Mouse (Mus musculus) thymus, adult 18-20 months (tissue): Measurements from ENCODE around the gene Agap1.

Experiments used
- DNase-seq, 2 experiments: peaks; one replicate each; pipeline ENCODE4 v3.0.0; 2022; ENCODE audit warnings: mixed read lengths in 2 of 2

The Agap1 gene

DNA sequence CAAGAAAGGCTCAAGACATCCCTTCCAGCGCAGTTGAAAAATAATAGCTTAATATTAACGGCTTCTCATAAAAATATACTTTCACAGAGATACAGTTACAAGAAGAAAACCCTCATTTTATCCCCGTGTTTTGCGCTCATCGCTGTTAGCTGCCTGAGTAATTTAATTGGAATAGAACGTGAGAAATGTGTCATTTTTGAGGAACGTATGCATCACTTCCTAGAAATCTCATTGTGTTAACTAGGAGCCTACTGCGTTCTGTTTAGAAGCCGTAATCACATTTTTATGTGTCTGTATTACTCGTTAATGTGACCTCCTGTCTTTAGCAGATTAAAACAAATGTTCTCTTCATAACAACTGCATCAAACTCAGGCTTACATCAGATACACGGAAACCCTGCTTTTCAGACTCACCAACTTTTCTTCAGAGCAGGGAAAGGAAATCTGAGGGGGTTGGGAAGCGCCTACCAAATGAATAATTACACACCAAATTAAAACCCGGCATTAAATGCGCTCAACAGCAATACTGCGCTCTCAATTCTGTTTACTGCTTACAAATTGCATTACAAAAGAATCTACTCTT is 487.9 kb downstream of the Agap1 start:
- no peak for DNase-seq

DNA sequence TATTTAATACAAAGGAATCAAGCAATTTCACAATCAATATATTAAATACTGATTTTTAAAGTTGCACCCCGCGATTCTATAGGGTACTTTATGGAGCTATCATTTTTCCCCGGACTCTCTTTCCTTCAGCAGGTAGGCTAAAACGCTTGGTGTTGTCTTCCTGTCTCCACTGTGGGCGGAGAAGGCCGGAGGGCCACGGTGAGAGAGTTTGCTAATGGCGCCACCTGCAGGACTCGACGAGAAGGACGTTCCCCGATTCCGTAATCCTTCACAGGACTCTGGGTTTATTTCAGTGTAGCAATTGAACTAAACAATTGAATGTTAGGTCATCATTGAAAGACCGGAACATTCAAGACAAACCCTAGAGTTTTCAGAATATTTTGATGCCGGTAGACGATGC is 488.6 kb downstream of the Agap1 start:
- no peak for DNase-seq
